Mouse (Mus musculus) spleen, embryonic (tissue): ENCODE data around the gene Lsm4.

ENCODE experiments used
- CTCF ChIA-PET: fragments of 350-600 bp; sonication (Branson Sonifier 250); formaldehyde crosslinking; loops from one replicate; lab custom pipeline; 2022; lab: Charles Lee

Lsm4 gene

DNA sequence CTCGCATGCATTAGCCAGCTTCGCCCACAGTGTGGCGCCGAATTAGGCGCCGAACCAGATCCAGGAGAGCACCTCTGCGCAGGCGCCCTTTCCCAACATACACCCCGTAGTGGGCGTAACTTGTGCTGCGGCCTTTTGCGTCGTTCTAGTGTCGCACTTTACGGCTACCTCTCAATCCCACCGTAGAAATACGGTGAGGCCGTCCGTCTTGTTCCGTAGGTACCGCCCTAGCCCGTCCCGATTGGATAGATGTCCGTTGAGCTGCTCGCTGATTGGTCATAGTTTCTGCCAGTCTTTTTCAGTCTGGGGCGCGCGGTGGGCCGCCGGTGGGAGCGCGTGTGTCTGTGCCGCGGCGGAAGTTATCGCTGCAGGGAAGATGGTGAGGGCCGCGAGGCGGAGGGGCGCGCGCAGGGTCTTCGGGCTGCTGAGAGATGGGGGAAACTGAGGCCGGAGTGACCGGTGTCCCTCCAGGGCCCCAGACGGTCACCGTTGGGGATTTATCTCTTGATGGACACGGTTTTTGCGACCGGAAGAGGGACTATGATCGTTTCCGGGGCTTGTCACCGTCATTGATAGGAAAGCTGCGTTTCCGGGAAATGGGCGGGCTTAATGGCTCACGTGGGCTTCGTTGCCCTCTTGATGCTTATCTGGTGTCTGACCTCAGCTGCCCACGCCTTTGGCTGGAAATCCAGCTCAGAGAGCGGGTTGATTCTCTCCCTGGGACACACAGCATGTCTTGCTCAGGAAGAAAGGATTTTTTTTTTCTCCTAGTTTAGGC is at the start of gene Lsm4:
Lsm4 (plus strand) TSS at position 170 of the 778 bp plus-strand sequence.
- CTCF ChIA-PET = interaction anchor here (0.6 to 1.6 kb wide), 3 partner anchors 26 to 195 kb away, joined by 3 to 4 read pairs (median 3); no protein-coding TSS in a partner anchor

DNA sequence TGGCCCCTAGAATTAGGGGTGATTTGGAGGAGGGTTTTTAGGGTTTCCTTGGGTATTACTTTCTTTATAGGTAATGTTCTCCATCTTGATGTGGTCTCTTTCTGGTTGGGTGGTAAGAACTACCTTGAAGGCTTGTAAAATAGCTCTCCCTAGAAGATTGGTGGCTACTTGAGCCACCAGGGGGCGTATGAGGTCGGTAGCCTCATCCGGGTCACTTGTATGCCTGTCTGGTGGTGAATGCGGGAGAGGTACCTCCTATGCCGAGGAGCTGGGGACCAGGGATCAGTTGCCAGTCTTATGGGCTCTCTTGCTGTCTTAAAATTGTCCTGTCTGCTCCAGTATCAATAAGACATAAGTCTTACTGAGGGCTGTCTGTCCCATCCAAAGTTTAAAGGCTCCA is 47.9 kb upstream of the Lsm4 start:
- CTCF ChIA-PET = interaction anchor here (0.5 kb wide), 1 partner anchor 29 kb away, joined by 4 read pairs; no protein-coding TSS in a partner anchor

GRCm38 (mm10) chr8:70627041-70627440 is 46.0 kb upstream of the Lsm4 start:
- CTCF ChIA-PET = interaction anchor here (0.7 to 1.2 kb wide), 2 partner anchors 15 to 682 kb away, joined by 3 to 4 read pairs; no protein-coding TSS in a partner anchor

DNA sequence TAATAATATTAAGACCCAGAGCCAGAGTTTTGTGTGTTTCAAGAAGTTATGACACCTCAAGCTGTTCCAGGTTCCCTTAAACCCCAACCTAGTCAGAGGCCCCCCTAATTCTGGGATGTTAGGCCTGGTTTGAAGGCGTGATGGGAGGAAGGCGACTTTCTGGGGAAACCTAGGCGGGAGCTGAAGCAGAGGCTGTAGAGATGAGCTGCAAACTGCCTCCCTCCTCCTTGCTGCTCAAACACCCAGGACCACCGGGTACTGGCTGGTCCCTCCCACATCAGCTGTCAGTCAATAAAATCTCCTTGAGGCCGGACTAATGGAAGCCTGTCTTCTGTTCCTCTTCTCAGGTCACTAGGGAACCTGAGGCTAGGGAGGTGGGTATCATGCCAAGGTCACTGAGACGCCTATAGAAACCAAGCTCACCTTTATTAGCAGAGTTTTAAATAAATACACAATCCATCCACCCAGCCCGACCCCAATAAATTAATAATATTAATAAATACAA is 44.0 kb upstream of the Lsm4 start:
- CTCF ChIA-PET = interaction anchor here (1.6 to 3.2 kb wide), 2 partner anchors 17 to 23 kb away, joined by 3 to 14 read pairs; no protein-coding TSS in a partner anchor

DNA sequence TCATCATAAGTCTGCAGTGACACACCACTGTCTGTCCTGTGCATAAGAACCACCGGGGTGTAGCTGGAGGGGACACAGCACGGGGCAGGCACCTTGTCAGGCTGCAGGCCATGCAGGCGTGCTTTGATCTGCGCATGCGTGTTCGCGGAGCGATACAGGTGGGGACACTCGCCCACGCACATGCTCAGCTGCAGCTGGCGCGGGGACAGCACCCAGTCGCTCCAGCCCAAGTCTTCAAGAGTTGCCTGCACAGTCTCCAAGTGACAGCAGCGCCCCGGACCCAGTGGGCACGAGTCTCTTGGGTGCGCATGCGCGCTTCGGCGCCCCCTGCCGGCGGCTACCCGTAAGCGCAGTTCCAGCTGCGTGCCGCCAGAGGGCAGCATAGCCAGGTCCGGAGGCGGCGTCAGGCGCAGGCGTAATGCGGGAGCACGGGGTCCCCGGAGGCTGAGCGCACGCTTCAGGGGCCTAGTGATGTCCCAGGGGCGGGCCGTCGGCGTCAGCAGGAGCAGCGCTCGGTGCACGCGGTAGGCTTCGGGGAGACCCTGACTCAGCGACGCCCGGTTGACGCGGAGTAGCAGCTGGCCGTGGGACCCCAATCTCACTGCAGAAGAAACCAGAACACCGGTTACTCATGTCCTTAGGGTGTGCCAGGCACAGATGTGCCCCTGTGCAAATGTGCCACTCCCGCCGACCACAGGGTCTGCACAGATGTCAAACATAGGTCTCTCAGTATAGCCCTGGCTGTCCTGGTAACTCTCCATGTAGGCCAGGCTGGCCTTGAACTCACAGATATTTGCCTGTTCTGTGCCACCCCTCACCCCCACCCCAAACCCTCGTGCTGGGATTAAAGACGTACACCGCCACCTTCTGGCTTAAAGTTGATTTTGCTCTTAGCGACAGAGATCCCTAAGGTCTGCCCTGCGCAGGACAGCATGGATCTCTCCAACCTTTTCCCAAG is 43.2 kb upstream of the Lsm4 start:
- CTCF ChIA-PET = interaction anchor here (0.7 to 3.2 kb wide), 3 partner anchors 18 to 73 kb away, joined by 3 to 14 read pairs (median 3); no protein-coding TSS in a partner anchor

GRCm38 (mm10) chr8:70630532-70631381 is 42.3 kb upstream of the Lsm4 start:
- CTCF ChIA-PET = interaction anchor here (0.5 to 3.2 kb wide), 2 partner anchors 19 to 222 kb away, joined by 9 to 14 read pairs; no protein-coding TSS in a partner anchor

GRCm38 (mm10) chr8:70631436-70631835 is 41.6 kb upstream of the Lsm4 start:
- CTCF ChIA-PET = interaction anchor here (3.2 kb wide), 1 partner anchor 20 kb away, joined by 14 read pairs; no protein-coding TSS in a partner anchor

DNA sequence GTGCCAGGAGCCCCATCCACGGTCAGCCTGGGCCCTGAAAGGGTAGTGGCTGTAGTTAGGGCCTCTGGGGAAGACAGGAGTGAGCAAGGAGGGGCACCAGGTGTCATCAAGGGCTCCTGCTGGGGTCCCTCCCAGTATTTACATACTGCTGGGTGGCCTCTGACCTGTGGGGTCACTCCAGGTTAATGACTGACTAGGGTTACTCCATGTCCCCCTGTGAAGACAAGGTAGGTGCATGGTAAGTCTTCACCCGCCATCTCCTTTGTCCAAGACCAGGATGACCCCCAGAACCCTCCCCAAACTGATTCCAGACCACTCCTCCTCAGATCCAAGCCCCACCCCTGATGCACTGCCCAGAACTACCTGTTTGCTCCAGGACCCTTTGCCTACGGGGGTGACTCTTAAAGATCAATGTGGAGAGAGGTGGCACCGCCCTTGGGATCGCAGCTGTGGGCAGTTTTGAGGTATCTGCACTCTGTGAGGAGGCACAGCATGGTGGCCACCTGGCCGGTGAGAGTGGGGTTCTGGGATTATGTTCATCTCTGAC is 40.6 kb upstream of the Lsm4 start, which contains the start of gene Gdf15:
Gdf15 (minus strand) TSS at position 111 of the 547 bp plus-strand sequence.
- CTCF ChIA-PET = no interaction called here

- CTCF ChIA-PET = interaction anchor here (1.1 kb wide), 1 partner anchor 10 kb away, joined by 3 read pairs; no protein-coding TSS in a partner anchor
These were observed 39.0 kb upstream of the Lsm4 start for GRCm38 (mm10) chr8:70634066-70634465.

GRCm38 (mm10) chr8:70635527-70635926 is 37.5 kb upstream of the Lsm4 start:
- CTCF ChIA-PET = no interaction called here

GRCm38 (mm10) chr8:70636838-70637237 is 36.2 kb upstream of the Lsm4 start:
- CTCF ChIA-PET = no interaction called here

- CTCF ChIA-PET = no interaction called here
These were observed 34.3 kb upstream of the Lsm4 start for GRCm38 (mm10) chr8:70638752-70639151.

DNA sequence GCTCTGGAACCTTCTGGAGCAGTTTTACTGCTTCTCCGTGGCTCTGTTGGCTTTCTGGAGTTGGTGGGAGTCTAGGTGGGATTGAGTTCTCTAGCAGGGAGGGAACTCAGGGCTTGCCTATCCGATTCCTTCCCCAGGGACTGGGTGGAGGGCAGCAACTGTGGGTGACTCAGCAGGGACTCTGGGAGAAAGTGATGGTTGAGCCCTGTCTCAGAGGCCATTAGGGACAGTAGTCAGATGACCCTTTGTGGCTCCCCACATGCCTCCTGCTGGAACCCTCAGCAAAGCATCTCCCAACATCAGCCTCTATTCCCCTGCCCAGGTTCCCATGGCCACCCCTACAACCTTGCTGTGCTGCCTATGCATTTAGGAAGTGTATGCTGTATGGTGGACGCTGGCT is 30.0 kb upstream of the Lsm4 start:
- CTCF ChIA-PET = no interaction called here

- CTCF ChIA-PET = interaction anchor here (0.6 to 0.9 kb wide), 2 partner anchors 10 to 199 kb away, joined by 3 to 7 read pairs; no protein-coding TSS in a partner anchor
These were observed 29.0 kb upstream of the Lsm4 start for GRCm38 (mm10) chr8:70644065-70644464.

- CTCF ChIA-PET = no interaction called here
These were observed 27.4 kb upstream of the Lsm4 start for GRCm38 (mm10) chr8:70645501-70646224.

DNA sequence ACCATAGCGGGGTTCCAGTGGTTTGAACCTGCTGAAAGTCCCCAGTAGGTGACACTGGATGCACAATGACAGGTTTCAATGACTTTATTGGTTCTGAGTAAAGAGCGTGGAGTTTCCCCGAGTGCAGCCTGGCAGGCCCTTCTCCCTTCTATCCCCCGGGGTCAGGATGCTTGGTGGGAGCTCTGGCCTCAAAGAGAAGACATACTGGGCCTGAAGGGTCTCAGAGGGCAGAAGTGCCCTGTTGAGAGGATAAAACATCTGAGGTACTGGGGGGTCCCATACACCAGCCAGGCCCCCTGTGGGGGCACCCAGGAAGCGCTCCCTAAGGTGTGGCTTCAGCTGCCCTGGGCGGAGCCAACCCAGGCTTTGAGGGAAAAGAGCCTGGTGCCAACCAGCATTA is 26.7 kb upstream of the Lsm4 start:
- CTCF ChIA-PET = interaction anchor here (0.5 to 0.6 kb wide), 2 partner anchors 36 to 76 kb away, joined by 5 read pairs; no protein-coding TSS in a partner anchor

- CTCF ChIA-PET = interaction anchor here (0.5 to 0.6 kb wide), 2 partner anchors 37 to 76 kb away, joined by 5 read pairs; no protein-coding TSS in a partner anchor
These were observed 26.3 kb upstream of the Lsm4 start for GRCm38 (mm10) chr8:70646775-70647174.

DNA sequence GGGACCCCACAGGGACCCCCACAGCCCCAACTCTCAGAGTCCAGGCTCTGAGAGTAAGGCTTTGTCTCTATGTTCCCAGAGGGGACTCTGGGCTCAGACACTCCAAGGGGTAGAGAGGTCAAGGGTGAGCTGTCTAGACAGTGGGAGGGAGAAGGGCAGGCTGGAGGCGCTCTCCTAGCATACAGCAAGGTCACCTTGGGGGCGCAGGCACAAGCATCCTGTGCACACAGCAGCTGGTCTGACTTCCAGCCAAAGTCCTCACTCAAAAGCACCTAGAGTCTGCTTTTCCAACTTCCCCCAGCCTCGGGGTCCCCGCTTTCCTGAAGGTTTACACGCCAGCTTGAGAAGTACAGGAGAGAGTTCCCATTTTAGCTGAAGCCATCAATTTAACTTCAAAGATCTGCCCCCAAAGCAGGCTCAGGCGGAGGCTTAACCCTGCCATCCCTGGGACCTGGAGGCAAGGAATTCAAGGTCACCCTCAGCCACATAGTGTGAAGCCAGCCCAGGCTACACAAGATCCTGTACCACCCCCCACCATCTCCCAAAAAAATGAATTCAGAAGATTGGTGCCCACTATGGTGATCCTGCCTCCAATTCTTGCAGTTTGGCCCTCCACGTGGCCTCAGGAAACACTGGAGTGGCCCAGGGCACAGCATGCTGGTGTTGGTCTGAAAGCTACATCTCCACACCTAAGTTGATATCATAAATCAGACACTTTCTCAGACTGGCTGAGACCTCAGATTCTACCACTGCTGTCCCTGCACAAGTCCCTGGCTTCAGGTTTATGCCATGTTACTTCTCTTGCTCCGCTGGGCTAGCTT is 25.5 kb upstream of the Lsm4 start:
- CTCF ChIA-PET = no interaction called here
